Mouse (Mus musculus) midbrain, embryonic 10.5 days (tissue): ENCODE data around the gene Gm49373. TPM values are rescaled to one million over a fixed set of nuclear protein-coding genes. Genes with fewer than 3 reads are reported as not detected.
A peak's percentile ranks its signal among the peaks of the same experiment; 100 is the strongest.

Experiments
- DNase-seq: peaks from one replicate; pipeline ENCODE4 v3.0.0-alpha.2; 2017; ENCODE audit warnings: low spot score
- H3K27ac ChIP-seq: fragments of 300-500 bp; sonication (generic); replicated peaks from 2 replicates; pipeline ENCODE4 v1.5.1; 2016; ENCODE audit warnings: mild to moderate bottlenecking
- H3K27me3 ChIP-seq: fragments of 300-500 bp; sonication (generic); 2 replicates; pipeline ENCODE4 v1.6.1; 2016; ENCODE audit warnings: low read depth, mild to moderate bottlenecking; ENCODE audit not compliant: poor library complexity, severe bottlenecking
- H3K36me3 ChIP-seq: fragments of 300-500 bp; sonication (generic); 2 replicates; pipeline ENCODE4 v1.6.1; 2016; ENCODE audit warnings: mild to moderate bottlenecking, moderate library complexity
- H3K4me1 ChIP-seq: fragments of 300-500 bp; sonication (generic); 2 replicates; pipeline ENCODE4 v1.6.1; 2016
- H3K4me3 ChIP-seq: fragments of 300-500 bp; sonication (generic); 2 replicates; pipeline ENCODE4 v1.5.1; 2016; ENCODE audit warnings: mild to moderate bottlenecking, moderate library complexity
- H3K9me3 ChIP-seq: fragments of 300-500 bp; sonication (generic); replicated peaks from 2 replicates; pipeline ENCODE4 v1.6.1; 2016; ENCODE audit warnings: mild to moderate bottlenecking
- WGBS: fragments of 180-500 bp; shearing (Covaris S2); methylation state at CpG from one replicate; pipeline ENCODE4 v1.1.7; 2016; 5-methylcytosine and 5-hydroxymethylcytosine counted together
- microRNA counts: library from miRNA; unstranded; fragments of <30 nt; microRNA quantifications from one replicate; lab custom pipeline; 2017
- microRNA-seq: library from miRNA; unstranded; fragments of <30 nt; microRNA quantifications from one replicate; pipeline ENCODE4, GENCODE M21; 2017
- polyA plus RNA-seq: library from polyadenylated mRNA; unstranded; fragments of >200 nt; fragmentation: Nextera tagmentation; extraction: Ambion mirVana; gene quantifications from 2 replicates; pipeline ENCODE4 v1.2.1, GENCODE M21; 2016

Gene Gm49373
- polyA plus RNA-seq, 1 experiment from 2014 or later, result 1.3 TPM

- H3K4me3 ChIP-seq, result no peak overlapping the region
- 81% methylated on average over 2 of the region's 2 CpGs for WGBS
- no peaks in the 10 kb centered on the region for H3K36me3 ChIP-seq
- peaks cover 14% of the 10 kb centered on the region for H3K4me1 ChIP-seq
- no peak overlapping the region for H3K27ac ChIP-seq
- no peak for DNase-seq
- no peaks in the 10 kb centered on the region for H3K9me3 ChIP-seq
- peaks cover 55% of the 10 kb centered on the region for H3K27me3 ChIP-seq
Observed at GRCm38 (mm10) chr9:21018600-21018999, 54.3 kb downstream of the Gm49373 start.

- Histone ChIP-seq H3K4me1 (peaks cover 14% of the 10 kb centered on the region), H3K27me3 (peaks cover 69% of the 10 kb centered on the region), H3K27ac (no peak overlapping the region), H3K4me3 (no peak overlapping the region), H3K9me3 (no peaks in the 10 kb centered on the region), H3K36me3 (no peaks in the 10 kb centered on the region)
- 35% methylated on average over 4 of the region's 4 CpGs for WGBS
- DNase-seq, result no peak
Observed at GRCm38 (mm10) chr9:21017177-21017575, 55.7 kb downstream of the Gm49373 start.

- H3K27ac ChIP-seq, result no peak overlapping the region
- WGBS, result 6% methylated on average over 17 of the region's 17 CpGs
- peaks cover 14% of the 10 kb centered on the region for H3K4me1 ChIP-seq
- DNase-seq, result no peak
- H3K4me3 ChIP-seq, result peak overlapping the region; percentile 46; the same call in 1 of the 2 replicates
- H3K9me3 ChIP-seq, result no peaks in the 10 kb centered on the region
- H3K36me3 ChIP-seq, result no peaks in the 10 kb centered on the region
- H3K27me3 ChIP-seq, result peaks cover 72% of the 10 kb centered on the region
Observed at GRCm38 (mm10) chr9:21016331-21017176, 56.3 kb downstream of the Gm49373 start.

GRCm38 (mm10) chr9:21015571-21016130 lies 57.2 kb downstream of the Gm49373 start, which contains the start of gene Icam1:
TSS of gene Icam1 (plus strand) at chr9:21015985.
- DNase-seq, result peak; percentile 37
- H3K27me3 ChIP-seq, result peaks cover 72% of the 10 kb centered on the region

GRCm38 (mm10) chr9:21014691-21015570 lies 58.0 kb downstream of the Gm49373 start:
- peak overlapping the region; percentile 46 for H3K4me3 ChIP-seq
- no peaks in the 10 kb centered on the region for H3K9me3 ChIP-seq

More at GRCm38 (mm10) chr9:21015571-21016130, 57.2 kb downstream of the Gm49373 start, which contains the start of gene Icam1:
- H3K36me3 ChIP-seq, result no peaks in the 10 kb centered on the region
- peak within 1 kb of the TSS; percentile 46 for H3K4me3 ChIP-seq
- H3K27ac ChIP-seq, result no peak within 1 kb of the TSS
- WGBS, result 1% methylated on average over 30 of the region's 30 CpGs
- H3K9me3 ChIP-seq, result no peaks in the 10 kb centered on the region
- peaks cover 14% of the 10 kb centered on the region for H3K4me1 ChIP-seq

More at GRCm38 (mm10) chr9:21014691-21015570, 58.0 kb downstream of the Gm49373 start:
- DNase-seq, result no peak
- Histone ChIP-seq H3K4me1 (peaks cover 14% of the 10 kb centered on the region), H3K27me3 (peaks cover 72% of the 10 kb centered on the region), H3K27ac (no peak overlapping the region), H3K36me3 (no peaks in the 10 kb centered on the region)
- 3% methylated on average over 29 of the region's 29 CpGs for WGBS

MicroRNA genes within 50 kb of the gene (microRNA counts, 519-probe panel; counts per million panel counts)
- microRNA mmu-miR-1900 (lab: Ali Mortazavi, UCI), result 5,484 counts per million, percentile 38 among the panel's probes with 10 or more counts

Small RNA genes within 50 kb of the gene (microRNA-seq; reads per million reads assigned to microRNA genes)
- gene Mir1900 (not detected), gene Mir7082 (1.5 reads per million)

Other genes starting within 250 kb of the Gm49373 start
- gene A230050P20Rik, start 204.5 kb downstream of the Gm49373 start, polyA plus RNA-seq, result 0.69 and 0.87 TPM in 2 replicates
- 5.5 and 5.9 TPM in 2 replicates for gene Angptl6, start 193.4 kb downstream of the Gm49373 start, polyA plus RNA-seq
- 78.4 and 97.2 TPM in 2 replicates for gene Ppan, start 184.9 kb downstream of the Gm49373 start, polyA plus RNA-seq
- gene Eif3g, start 174.5 kb downstream of the Gm49373 start, polyA plus RNA-seq, result 398 and 429 TPM in 2 replicates
- gene Dnmt1, start 113.2 kb downstream of the Gm49373 start, polyA plus RNA-seq, result 141 and 145 TPM in 2 replicates
- 19.1 and 22.1 TPM in 2 replicates for gene S1pr2, start 96.3 kb downstream of the Gm49373 start, polyA plus RNA-seq
- 141 and 143 TPM in 2 replicates for gene Mrpl4, start 70.4 kb downstream of the Gm49373 start, polyA plus RNA-seq
- 4.5 and 4.9 TPM in 2 replicates for gene Icam1, start 57.1 kb downstream of the Gm49373 start, polyA plus RNA-seq
- 5.6 and 5.9 TPM in 2 replicates for gene Icam4, start 43.7 kb downstream of the Gm49373 start, polyA plus RNA-seq
- gene Icam5, start 41.0 kb downstream of the Gm49373 start, polyA plus RNA-seq, result 0.05 TPM in 1 of 2 replicates, not detected in the other
- gene Zglp1, start 6.0 kb downstream of the Gm49373 start, polyA plus RNA-seq, result 0.91 and 1.2 TPM in 2 replicates
- 57.1 and 66.7 TPM in 2 replicates for gene Fdx1l, start 518 bp upstream of the Gm49373 start, polyA plus RNA-seq
- gene Gm38431, start 18.9 kb upstream of the Gm49373 start, polyA plus RNA-seq, result 3.4 and 3.9 TPM in 2 replicates
- 95.4 and 102 TPM in 2 replicates for gene Raver1, start 18.9 kb upstream of the Gm49373 start, polyA plus RNA-seq
- 13.6 and 14.8 TPM in 2 replicates for gene Tyk2, start 58.1 kb upstream of the Gm49373 start, polyA plus RNA-seq
- 351 and 367 TPM in 2 replicates for gene Cdc37, start 76.9 kb upstream of the Gm49373 start, polyA plus RNA-seq
- gene Pde4a, start 92.6 kb upstream of the Gm49373 start, polyA plus RNA-seq, result 3.8 and 5.0 TPM in 2 replicates
- gene Keap1, start 166.3 kb upstream of the Gm49373 start, polyA plus RNA-seq, result 47.1 and 50.8 TPM in 2 replicates
- 0.10 and 0.11 TPM in 2 replicates for gene S1pr5, start 175.3 kb upstream of the Gm49373 start, polyA plus RNA-seq
- gene Atg4d, start 192.2 kb upstream of the Gm49373 start, polyA plus RNA-seq, result 48.6 and 49.9 TPM in 2 replicates
- gene Kri1, start 214.9 kb upstream of the Gm49373 start, polyA plus RNA-seq, result 16.2 and 21.0 TPM in 2 replicates
- gene Cdkn2d, start 218.3 kb upstream of the Gm49373 start, polyA plus RNA-seq, result 51.4 and 61.3 TPM in 2 replicates
- gene Ap1m2, start 239.2 kb upstream of the Gm49373 start, polyA plus RNA-seq, result 1.1 and 2.9 TPM in 2 replicates
- gene Slc44a2, start 247.6 kb upstream of the Gm49373 start, polyA plus RNA-seq, result 65.8 and 72.2 TPM in 2 replicates